Mouse (Mus musculus): ENCODE results near the gene Nme2.
A peak's percentile ranks its signal among the peaks of the same experiment; 100 is the strongest.

- TF ChIP-seq CTCF (IDR thresholded peaks at IDR 0.05; ENCODE audit: insufficient read depth, low read length) (no peak), POLR2A (IDR thresholded peaks at IDR 0.05; ENCODE audit: borderline replicate concordance, extremely low read depth, low read depth, low read length) (peak; percentile 66; the same call in 1 of the 2 replicates)
Observed at GRCm38 (mm10) chr11:93955256-93956150, 556 bp downstream of the Nme2 start.

Data from lung, adult 2 months (tissue).